Mouse (Mus musculus) gastrocnemius, postnatal 25 days (tissue): ENCODE data around the gene Tubg2. TPM values are rescaled to one million over a fixed set of nuclear protein-coding genes. Genes with fewer than 3 reads are reported as not detected.

Experiments
- DNase-seq: peaks from one replicate; pipeline ENCODE4 v3.0.0; 2022
- microRNA-seq, 2 experiments: library from miRNA; unstranded; fragments of <30 nt; microRNA quantifications; one replicate each; pipeline ENCODE4 v1.2.0; 2021; ENCODE audit warnings: borderline replicate concordance in 2 of 2
- total RNA-seq, 2 experiments: library from RNA; stranded (reverse); gene quantifications; 1 replicate in 1 of 2; 2 replicates in 1 of 2; pipeline ENCODE4 v1.2.3; 2021

The Tubg2 gene
- total RNA-seq, 2 experiments from 2014 or later = 2.7 to 2.8 TPM

- no peak for DNase-seq
Measured at GRCm38 (mm10) chr11:101194643-101195042, 38.9 kb downstream of the Tubg2 start.

- no peak for DNase-seq
Measured at GRCm38 (mm10) chr11:101195101-101195500, 39.4 kb downstream of the Tubg2 start.

GRCm38 (mm10) chr11:101195571-101195970, 39.9 kb downstream of the Tubg2 start:
- no peak for DNase-seq

GRCm38 (mm10) chr11:101196175-101196574, 40.5 kb downstream of the Tubg2 start:
- no peak for DNase-seq

- no peak for DNase-seq
Measured at GRCm38 (mm10) chr11:101199555-101199954, 43.8 kb downstream of the Tubg2 start.

GRCm38 (mm10) chr11:101200986-101201385, 45.3 kb downstream of the Tubg2 start:
- DNase-seq = no peak

Small RNA genes within 50 kb of the gene (microRNA-seq; reads per million reads assigned to microRNA genes)
- gene Gm27626 = 0 reads per million in 2 experiments

Other genes starting within 250 kb of the Tubg2 start
- gene Stat3, start 216.4 kb upstream of the Tubg2 start, total RNA-seq = 10 to 100 TPM; 32.5 to 49.5 TPM
- 100 to 1,000 TPM; 175 to 196 TPM for gene Cavin1, start 185.0 kb upstream of the Tubg2 start, total RNA-seq
- 10 to 100 TPM; 56.9 to 60.0 TPM for gene Atp6v0a1, start 146.5 kb upstream of the Tubg2 start, total RNA-seq
- gene Naglu, start 85.9 kb upstream of the Tubg2 start, total RNA-seq = 1 to 10 TPM; 3.3 to 3.9 TPM
- not detected for gene Hsd17b1, start 77.5 kb upstream of the Tubg2 start, total RNA-seq
- 10 to 100 TPM in 1 of 2 experiments, 1 to 10 TPM in 1; 7.9 to 10.3 TPM for gene Coasy, start 73.3 kb upstream of the Tubg2 start, total RNA-seq
- gene Mlx, start 68.6 kb upstream of the Tubg2 start, total RNA-seq = 10 to 100 TPM in 1 of 2 experiments, 1 to 10 TPM in 1; 7.5 to 11.0 TPM
- gene Psmc3ip, start 60.5 kb upstream of the Tubg2 start, total RNA-seq = 1 to 10 TPM; 1.5 to 1.7 TPM
- gene Retreg3, start 36.0 kb upstream of the Tubg2 start, total RNA-seq = 10 to 100 TPM; 28.4 to 29.9 TPM
- gene Tubg1, start 36.0 kb upstream of the Tubg2 start, total RNA-seq = 10 to 100 TPM; 22.8 to 23.4 TPM
- gene Cntnap1, start 14.6 kb downstream of the Tubg2 start, total RNA-seq = 1 to 10 TPM in 1 of 2 experiments, under 1 TPM in 1; 0.99 to 2.2 TPM
- 10 to 100 TPM; 18.4 to 24.0 TPM for gene Plekhh3, start 15.4 kb downstream of the Tubg2 start, total RNA-seq
- gene Ccr10, start 19.5 kb downstream of the Tubg2 start, total RNA-seq = not detected
- gene Ezh1, start 70.6 kb downstream of the Tubg2 start, total RNA-seq = 10 to 100 TPM; 17.8 to 18.9 TPM
- 10 to 100 TPM; 31.8 to 51.8 TPM for gene Ramp2, start 90.1 kb downstream of the Tubg2 start, total RNA-seq
- 10 to 100 TPM; 31.8 to 36.4 TPM for gene Vps25, start 97.8 kb downstream of the Tubg2 start, total RNA-seq
- gene Wnk4, start 104.7 kb downstream of the Tubg2 start, total RNA-seq = under 1 TPM in 1 of 2 experiments, not detected in 1; 0.48 TPM
- under 1 TPM; 0.21 to 0.28 TPM for gene Cntd1, start 123.1 kb downstream of the Tubg2 start, total RNA-seq
- 10 to 100 TPM; 67.4 to 68.7 TPM for gene Coa3, start 123.2 kb downstream of the Tubg2 start, total RNA-seq
- gene Becn1, start 146.4 kb downstream of the Tubg2 start, total RNA-seq = 10 to 100 TPM; 78.2 to 79.6 TPM
- 10 to 100 TPM; 66.3 to 67.8 TPM for gene Psme3, start 160.3 kb downstream of the Tubg2 start, total RNA-seq
- 1 to 10 TPM; 1.3 to 1.6 TPM for gene Aoc2, start 169.2 kb downstream of the Tubg2 start, total RNA-seq
- 10 to 100 TPM in 1 of 2 experiments, 1 to 10 TPM in 1; 5.6 to 22.7 TPM for gene Aoc3, start 174.7 kb downstream of the Tubg2 start, total RNA-seq
- gene G6pc, start 211.7 kb downstream of the Tubg2 start, total RNA-seq = not detected